Mouse (Mus musculus): ENCODE measurements around the gene Tkfc. TPM values are rescaled to one million over a fixed set of nuclear protein-coding genes. Genes with fewer than 3 reads are reported as not detected.

The Tkfc gene
- total RNA-seq, 2 experiments from 2014 or later, result 2.2 to 5.6 TPM

Other genes with a start within 250 kb of the Tkfc start
- not detected in 2 replicates for gene Syt7, start 216.6 kb downstream of the Tkfc start, total RNA-seq (2015)
- gene Syt7, start 216.6 kb downstream of the Tkfc start, total RNA-seq (2017), result not detected in 2 replicates
- gene Lrrc10b, start 148.2 kb downstream of the Tkfc start, total RNA-seq (2015), result not detected in 2 replicates
- not detected in 2 replicates for gene Lrrc10b, start 148.2 kb downstream of the Tkfc start, total RNA-seq (2017)
- gene Ppp1r32, start 122.7 kb downstream of the Tkfc start, total RNA-seq (2015), result 0.29 TPM in 1 of 2 replicates, not detected in the other
- 0.37 TPM in 1 of 2 replicates, not detected in the other for gene Ppp1r32, start 122.7 kb downstream of the Tkfc start, total RNA-seq (2017)
- 56.3 and 57.1 TPM in 2 replicates for gene Cpsf7, start 80.4 kb downstream of the Tkfc start, total RNA-seq (2015)
- 35.9 and 42.2 TPM in 2 replicates for gene Cpsf7, start 80.4 kb downstream of the Tkfc start, total RNA-seq (2017)
- 46.9 and 51.5 TPM in 2 replicates for gene Sdhaf2, start 79.5 kb downstream of the Tkfc start, total RNA-seq (2015)
- 54.6 and 55.9 TPM in 2 replicates for gene Sdhaf2, start 79.5 kb downstream of the Tkfc start, total RNA-seq (2017)
- 19.1 and 27.3 TPM in 2 replicates for gene Tmem216, start 49.4 kb downstream of the Tkfc start, total RNA-seq (2015)
- gene Tmem216, start 49.4 kb downstream of the Tkfc start, total RNA-seq (2017), result 16.5 and 18.7 TPM in 2 replicates
- 37.2 and 38.8 TPM in 2 replicates for gene Cyb561a3, start 28.5 kb downstream of the Tkfc start, total RNA-seq (2015)
- 36.1 and 38.3 TPM in 2 replicates for gene Cyb561a3, start 28.5 kb downstream of the Tkfc start, total RNA-seq (2017)
- 14.1 and 16.7 TPM in 2 replicates for gene Tmem138, start 28.3 kb downstream of the Tkfc start, total RNA-seq (2015)
- 2.1 and 4.0 TPM in 2 replicates for gene Tmem138, start 28.3 kb downstream of the Tkfc start, total RNA-seq (2017)
- 45.1 and 49.1 TPM in 2 replicates for gene Ddb1, start 327 bp downstream of the Tkfc start, total RNA-seq (2015)
- gene Ddb1, start 327 bp downstream of the Tkfc start, total RNA-seq (2017), result 156 and 175 TPM in 2 replicates
- 0.23 TPM in 1 of 2 replicates, not detected in the other for gene Vwce, start 28.6 kb upstream of the Tkfc start, total RNA-seq (2015)
- gene Vwce, start 28.6 kb upstream of the Tkfc start, total RNA-seq (2017), result not detected in 2 replicates
- not detected in 2 replicates for gene Pga5, start 72.4 kb upstream of the Tkfc start, total RNA-seq (2015)
- gene Pga5, start 72.4 kb upstream of the Tkfc start, total RNA-seq (2017), result 0.20 TPM in 1 of 2 replicates, not detected in the other
- 21.9 and 22.5 TPM in 2 replicates for gene Vps37c, start 83.1 kb upstream of the Tkfc start, total RNA-seq (2015)
- gene Vps37c, start 83.1 kb upstream of the Tkfc start, total RNA-seq (2017), result 15.2 and 17.8 TPM in 2 replicates
- gene Cd5, start 133.3 kb upstream of the Tkfc start, total RNA-seq (2015), result 0.78 and 1.5 TPM in 2 replicates
- 0.57 and 0.59 TPM in 2 replicates for gene Cd5, start 133.3 kb upstream of the Tkfc start, total RNA-seq (2017)
- gene Cd6, start 224.4 kb upstream of the Tkfc start, total RNA-seq (2015), result 1.0 TPM in 1 of 2 replicates, not detected in the other
- gene Cd6, start 224.4 kb upstream of the Tkfc start, total RNA-seq (2017), result 0.26 and 0.37 TPM in 2 replicates
- gene Slc15a3, start 234.1 kb upstream of the Tkfc start, total RNA-seq (2015), result 31.4 and 31.6 TPM in 2 replicates
- gene Slc15a3, start 234.1 kb upstream of the Tkfc start, total RNA-seq (2017), result 18.0 and 20.2 TPM in 2 replicates